Mouse (Mus musculus) liver, embryonic 15.5 days (tissue): ENCODE measurements around the gene Dnajc30. TPM values are rescaled to one million over a fixed set of nuclear protein-coding genes. Genes with fewer than 3 reads are reported as not detected.
"Not testable (repeated sequence)": the region's sequence is repeated elsewhere in the genome, so short reads cannot be mapped to it uniquely, and the experiment has no call there.

Experiments
- ATAC-seq: fragments of 200-750 bp; cut with Nextera tagmentation; 2 replicates; pipeline ENCODE4 v1.8.0; 2017; ENCODE audit warnings: moderate number of reproducible peaks, mild to moderate bottlenecking, moderate library complexity; ENCODE audit not compliant: insufficient read depth
- H3K27ac ChIP-seq: fragments of 300-500 bp; sonication (generic); replicated peaks from 2 replicates; pipeline ENCODE4 v1.5.1; 2015; ENCODE audit warnings: mild to moderate bottlenecking, inconsistent platforms
- H3K27me3 ChIP-seq: fragments of 300-500 bp; sonication (generic); 2 replicates; pipeline ENCODE4 v1.6.1; 2015; ENCODE audit warnings: mild to moderate bottlenecking, inconsistent platforms
- H3K36me3 ChIP-seq: fragments of 300-500 bp; sonication (generic); replicated peaks from 2 replicates; pipeline ENCODE4 v1.6.1; 2015; ENCODE audit warnings: moderate library complexity, mild to moderate bottlenecking, inconsistent platforms
- H3K4me1 ChIP-seq: fragments of 300-500 bp; sonication (generic); replicated peaks from 2 replicates; pipeline ENCODE4 v1.6.1; 2015; ENCODE audit warnings: inconsistent platforms
- H3K4me2 ChIP-seq: fragments of 300-500 bp; sonication (generic); 2 replicates; pipeline ENCODE4 v1.6.1; 2015; ENCODE audit warnings: moderate library complexity, mild to moderate bottlenecking, inconsistent platforms
- H3K4me3 ChIP-seq: fragments of 300-500 bp; sonication (generic); replicated peaks from 2 replicates; pipeline ENCODE4 v1.5.1; 2015; ENCODE audit warnings: mild to moderate bottlenecking, inconsistent platforms
- H3K9ac ChIP-seq: fragments of 300-500 bp; sonication (generic); 2 replicates; pipeline ENCODE4 v1.6.1; 2015; ENCODE audit warnings: moderate library complexity, mild to moderate bottlenecking, inconsistent platforms
- H3K9me3 ChIP-seq: fragments of 300-500 bp; sonication (generic); replicated peaks from 2 replicates; pipeline ENCODE4 v1.6.1; 2016; ENCODE audit warnings: inconsistent platforms
- WGBS: fragments of 180-500 bp; shearing (Covaris S2); methylation state at CpG from one replicate; pipeline ENCODE4 v1.1.7; 2015; ENCODE audit warnings: mixed read lengths; ENCODE audit not compliant: insufficient replicate concordance; 5-methylcytosine and 5-hydroxymethylcytosine counted together
- polyA plus RNA-seq: library from polyadenylated mRNA; unstranded; fragments of >200 nt; fragmentation: Nextera tagmentation; extraction: Ambion mirVana; gene quantifications from 2 replicates; pipeline ENCODE4 v1.2.1, GENCODE M21; 2015

Dnajc30 gene
- polyA plus RNA-seq, 1 experiment from 2014 or later: 14.9 TPM

DNA sequence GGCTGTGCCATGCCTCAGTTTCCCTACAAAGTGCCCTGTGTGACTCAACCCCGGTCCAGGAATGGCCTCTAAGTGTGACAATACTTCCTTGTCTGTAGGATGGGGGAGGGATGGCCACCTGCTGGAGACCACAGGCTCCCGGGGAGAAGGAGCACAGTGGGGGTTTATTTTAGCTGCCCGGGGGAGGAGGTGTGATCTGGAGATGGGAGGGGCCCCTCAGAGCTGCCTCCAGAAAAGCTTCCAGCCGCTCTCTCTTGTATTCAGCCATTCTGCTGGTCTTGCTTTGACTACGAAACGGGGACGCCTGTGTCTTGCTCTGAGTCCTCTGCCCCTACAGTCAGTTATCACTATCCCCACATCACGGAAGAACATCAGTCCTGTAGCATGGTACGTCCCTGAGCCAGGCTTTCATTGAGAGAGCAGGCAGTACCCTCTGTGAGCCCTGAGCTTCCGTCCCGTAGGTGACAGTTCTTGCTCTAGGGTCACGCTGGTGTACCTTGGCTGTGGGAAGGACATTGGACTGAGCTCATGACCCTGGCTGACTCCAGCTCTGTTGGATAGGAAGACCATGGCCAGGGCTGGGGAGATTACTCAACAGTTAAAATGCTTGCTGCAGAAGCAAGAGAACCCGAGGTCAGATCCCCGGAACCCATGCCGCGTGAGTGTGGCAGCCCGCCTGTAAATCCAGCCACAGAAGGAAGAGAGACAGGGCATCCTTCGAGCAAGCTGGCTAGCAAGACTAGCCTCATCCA is 28.2 kb upstream of the Dnajc30 start:
- ATAC-seq: peak; percentile 71
- H3K27ac ChIP-seq: no peak overlapping the region; the same call in 1 of the 2 replicates
- H3K9ac ChIP-seq: no peak overlapping the region

DNA sequence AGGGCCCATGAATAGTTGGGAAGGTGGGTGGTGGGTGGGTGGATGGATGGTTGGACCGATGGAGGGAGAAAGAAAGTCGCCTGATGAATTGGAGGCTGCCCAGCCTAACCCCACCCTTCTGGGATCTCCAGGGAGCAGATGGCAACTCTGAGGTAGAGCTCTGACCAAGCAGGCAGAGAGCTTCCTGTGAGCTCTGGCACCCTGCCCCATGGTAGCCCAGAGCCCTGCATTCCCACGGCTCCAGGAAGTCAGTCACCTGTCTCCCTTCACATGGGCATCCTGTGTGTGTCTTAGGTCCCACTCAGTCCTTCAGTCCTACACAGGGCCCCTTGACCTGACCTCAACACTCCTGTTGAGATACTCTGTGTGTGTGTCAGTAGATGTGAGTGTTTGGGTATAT is 26.1 kb upstream of the Dnajc30 start:
- H3K36me3 ChIP-seq: no peaks in the 10 kb centered on the region
- H3K27ac ChIP-seq: no peak overlapping the region
- H3K4me3 ChIP-seq: no peak overlapping the region
- H3K9me3 ChIP-seq: 0 out of 2 replicates have a peak, but pooled peaks cover 3% of the 10 kb centered on the region
- ATAC-seq: no peak
- H3K4me1 ChIP-seq: peaks cover 36% of the 10 kb centered on the region
- no peaks in the 10 kb centered on the region for H3K27me3 ChIP-seq
- H3K9ac ChIP-seq: no peak overlapping the region
- WGBS: 73% methylated on average over 3 of the region's 3 CpGs
- no peak overlapping the region for H3K4me2 ChIP-seq

More for the DNA sequence above, 28.2 kb upstream of the Dnajc30 start:
- H3K4me2 ChIP-seq: peak overlapping the region; percentile 13; the same call in 1 of the 2 replicates
- H3K27me3 ChIP-seq: no peaks in the 10 kb centered on the region
- WGBS: 54% methylated on average over 18 of the region's 18 CpGs
- 0 out of 2 replicates have a peak, but pooled peaks cover 3% of the 10 kb centered on the region for H3K9me3 ChIP-seq
- H3K36me3 ChIP-seq: no peaks in the 10 kb centered on the region
- H3K4me3 ChIP-seq: no peak overlapping the region
- peaks cover 22% of the 10 kb centered on the region for H3K4me1 ChIP-seq

DNA sequence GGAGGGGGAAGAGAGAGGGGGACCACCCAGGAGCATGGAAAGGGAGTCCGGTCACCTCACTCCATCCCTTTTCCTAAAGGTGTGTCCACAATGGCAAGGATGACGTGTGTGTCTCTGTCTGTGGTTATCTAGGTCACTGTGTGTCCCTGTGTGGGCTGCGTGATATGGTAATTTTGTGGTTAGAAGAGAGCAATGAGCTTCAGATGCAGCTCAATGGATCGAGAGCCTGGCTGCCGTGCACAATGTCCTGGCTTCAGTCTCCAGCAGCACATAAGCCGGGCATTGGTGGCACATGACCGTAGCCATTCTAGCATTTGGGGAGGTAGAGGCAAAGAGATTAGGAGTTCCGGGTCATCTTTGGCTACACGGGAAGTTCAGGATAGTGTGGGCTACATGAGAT is 24.5 kb upstream of the Dnajc30 start:
- H3K4me2 ChIP-seq: no peak overlapping the region
- H3K9ac ChIP-seq: no peak overlapping the region
- ATAC-seq: no peak
- H3K4me1 ChIP-seq: peaks cover 36% of the 10 kb centered on the region
- no peaks in the 10 kb centered on the region for H3K27me3 ChIP-seq
- no peaks in the 10 kb centered on the region for H3K36me3 ChIP-seq
- H3K4me3 ChIP-seq: no peak overlapping the region
- 35% methylated on average over 9 of the region's 9 CpGs for WGBS
- H3K9me3 ChIP-seq: 0 out of 2 replicates have a peak, but pooled peaks cover 3% of the 10 kb centered on the region
- no peak overlapping the region for H3K27ac ChIP-seq

DNA sequence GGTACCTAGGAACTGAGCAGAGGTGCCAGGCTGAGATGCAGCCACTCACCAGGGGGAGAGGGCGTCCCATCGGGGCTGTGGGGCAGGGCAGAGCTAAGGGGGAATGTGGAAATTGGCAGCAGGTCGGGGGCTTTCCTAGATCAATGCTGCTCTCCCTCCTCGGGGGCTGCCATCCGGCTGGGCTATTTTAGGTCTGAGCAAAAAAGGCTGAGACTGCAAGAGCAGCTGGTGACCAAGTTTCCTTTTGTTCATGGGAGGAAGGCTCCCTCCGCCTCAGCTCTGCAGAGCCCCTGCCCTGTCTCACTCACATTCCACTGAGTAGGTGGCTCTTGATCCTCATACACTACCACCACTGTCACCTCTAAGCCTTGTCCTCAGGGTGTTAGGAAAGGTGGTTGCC is 23.9 kb upstream of the Dnajc30 start:
- Histone ChIP-seq H3K9ac (no peak overlapping the region), H3K4me2 (no peak overlapping the region)

DNA sequence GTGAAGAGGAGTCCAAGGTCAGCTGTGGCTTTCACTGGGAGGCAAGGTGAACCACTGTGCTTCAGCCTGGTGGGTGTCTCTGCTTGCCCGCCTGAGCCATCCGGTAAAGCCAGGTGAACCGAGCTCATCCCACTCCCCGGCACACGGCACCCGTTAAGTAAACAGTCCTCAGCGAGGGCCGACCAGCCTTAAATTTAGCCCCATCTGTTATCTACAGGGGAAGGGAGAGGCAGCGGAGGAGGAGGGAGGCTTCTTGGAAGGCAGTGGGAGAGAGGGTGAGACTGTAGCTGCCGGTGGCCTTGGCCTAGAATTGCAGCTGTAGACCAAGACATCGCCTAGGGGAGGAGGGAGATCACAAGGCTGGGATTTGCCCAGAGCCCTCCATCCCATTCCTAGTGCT is 23.2 kb upstream of the Dnajc30 start:
- Histone ChIP-seq H3K9me3 (no peaks in the 10 kb centered on the region), H3K36me3 (0 out of 2 replicates have a peak, but pooled peaks cover 3% of the 10 kb centered on the region), H3K4me3 (no peak overlapping the region), H3K4me2 (no peak overlapping the region), H3K4me1 (peaks cover 32% of the 10 kb centered on the region), H3K27ac (no peak overlapping the region), H3K27me3 (no peaks in the 10 kb centered on the region), H3K9ac (no peak overlapping the region)
- WGBS: 47% methylated on average over 11 of the region's 11 CpGs
- ATAC-seq: no peak

More for the DNA sequence above, 23.9 kb upstream of the Dnajc30 start:
- H3K27me3 ChIP-seq: no peaks in the 10 kb centered on the region
- ATAC-seq: no peak
- H3K27ac ChIP-seq: no peak overlapping the region
- no peaks in the 10 kb centered on the region for H3K9me3 ChIP-seq
- 42% methylated on average over 6 of the region's 6 CpGs for WGBS
- H3K36me3 ChIP-seq: 0 out of 2 replicates have a peak, but pooled peaks cover 3% of the 10 kb centered on the region
- no peak overlapping the region for H3K4me3 ChIP-seq
- peaks cover 36% of the 10 kb centered on the region for H3K4me1 ChIP-seq

DNA sequence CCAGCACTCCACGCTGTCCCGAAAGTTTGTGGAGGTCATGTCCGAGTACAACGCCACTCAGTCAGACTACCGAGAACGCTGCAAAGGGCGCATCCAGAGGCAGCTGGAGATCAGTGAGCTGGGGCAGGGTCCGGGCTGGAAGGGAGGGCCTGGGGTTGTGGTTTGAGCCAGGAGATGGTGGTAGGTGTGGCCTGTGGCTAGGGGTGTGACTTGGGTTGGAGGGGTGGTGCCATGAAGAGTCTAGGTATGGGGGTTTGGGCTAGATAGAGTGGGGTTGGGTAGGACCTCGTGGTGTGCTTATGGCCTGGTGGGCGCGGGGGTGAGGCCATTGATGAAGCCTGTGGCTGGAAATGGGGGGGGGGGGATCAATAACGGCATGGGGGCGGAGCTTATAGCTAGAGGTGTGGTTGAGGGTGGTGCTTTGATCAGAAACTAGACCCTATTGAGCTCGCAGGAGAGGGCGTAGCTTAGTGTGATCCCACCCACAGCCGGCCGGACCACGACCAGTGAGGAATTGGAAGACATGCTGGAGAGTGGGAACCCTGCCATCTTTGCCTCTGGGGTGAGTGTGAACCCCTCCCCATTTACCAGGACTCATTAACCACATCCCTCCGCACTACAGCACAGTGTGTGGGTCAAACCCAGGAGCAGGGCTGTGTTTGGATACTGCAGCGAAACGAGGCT is 21.8 kb upstream of the Dnajc30 start:
- peak overlapping the region; percentile 51 for H3K4me2 ChIP-seq
- WGBS: 43% methylated on average over 21 of the region's 21 CpGs
- peaks cover 31% of the 10 kb centered on the region for H3K4me1 ChIP-seq
- H3K9ac ChIP-seq: no peak overlapping the region
- H3K27ac ChIP-seq: no peak overlapping the region
- ATAC-seq: peak; percentile 61
- no peaks in the 10 kb centered on the region for H3K9me3 ChIP-seq
- H3K36me3 ChIP-seq: 0 out of 2 replicates have a peak, but pooled peaks cover 3% of the 10 kb centered on the region
- no peaks in the 10 kb centered on the region for H3K27me3 ChIP-seq
- peak overlapping the region; percentile 28 for H3K4me3 ChIP-seq

DNA sequence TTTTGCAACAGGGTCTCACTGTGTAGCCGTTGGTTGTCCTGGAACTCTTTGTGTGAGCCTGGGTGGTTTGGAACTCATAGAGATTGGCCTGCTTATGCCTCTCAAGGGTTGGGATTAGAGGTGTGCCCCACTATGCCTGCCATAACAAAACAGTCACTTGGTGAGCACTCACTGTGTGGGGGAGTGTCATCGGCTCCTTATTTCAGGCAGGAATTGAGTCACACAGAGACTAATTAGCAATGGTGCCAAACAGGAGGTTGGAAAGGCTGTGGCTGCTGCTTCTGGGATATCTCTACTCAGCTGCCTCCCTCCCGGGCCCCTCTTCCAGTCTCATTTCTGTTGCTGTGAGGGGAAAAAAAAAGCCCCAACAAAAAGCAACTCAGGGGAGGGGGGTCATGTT is 19.4 kb upstream of the Dnajc30 start:
- no peaks in the 10 kb centered on the region for H3K9me3 ChIP-seq
- peaks cover 26% of the 10 kb centered on the region for H3K4me1 ChIP-seq
- ATAC-seq: no peak
- no peak overlapping the region for H3K27ac ChIP-seq
- H3K9ac ChIP-seq: no peak overlapping the region
- WGBS: 69% methylated on average over 3 of the region's 3 CpGs
- H3K4me2 ChIP-seq: no peak overlapping the region
- 0 out of 2 replicates have a peak, but pooled peaks cover 3% of the 10 kb centered on the region for H3K36me3 ChIP-seq
- H3K27me3 ChIP-seq: no peaks in the 10 kb centered on the region
- no peak overlapping the region for H3K4me3 ChIP-seq

DNA sequence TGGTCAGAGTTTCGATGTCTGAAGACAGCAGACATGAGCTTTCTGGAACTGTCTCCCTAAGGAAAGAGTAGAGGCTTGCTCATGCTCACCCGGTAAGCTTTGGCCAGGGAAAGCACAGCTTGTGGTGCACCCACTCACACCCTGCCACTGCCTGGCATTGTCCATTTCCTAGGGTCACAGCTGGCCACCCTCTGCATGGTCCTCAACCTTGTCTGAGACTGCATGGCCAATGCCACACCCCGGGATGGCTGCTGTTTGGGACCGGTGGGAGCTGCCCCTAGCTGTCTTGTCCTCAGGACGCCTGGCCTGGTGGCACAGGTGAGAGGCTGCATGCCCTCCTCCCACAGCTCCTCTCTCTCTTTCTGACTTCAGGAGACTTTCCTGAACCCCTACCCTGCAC is 15.5 kb upstream of the Dnajc30 start:
- no peak overlapping the region for H3K4me3 ChIP-seq
- 0 out of 2 replicates have a peak, but pooled peaks cover 3% of the 10 kb centered on the region for H3K36me3 ChIP-seq
- no peak for ATAC-seq
- no peaks in the 10 kb centered on the region for H3K27me3 ChIP-seq
- H3K4me1 ChIP-seq: no peaks in the 10 kb centered on the region
- no peak overlapping the region for H3K27ac ChIP-seq
- whole genome bisulfite sequencing: 69% methylated on average over 5 of the region's 5 CpGs
- H3K9ac ChIP-seq: no peak overlapping the region
- no peak overlapping the region for H3K4me2 ChIP-seq
- no peaks in the 10 kb centered on the region for H3K9me3 ChIP-seq

DNA sequence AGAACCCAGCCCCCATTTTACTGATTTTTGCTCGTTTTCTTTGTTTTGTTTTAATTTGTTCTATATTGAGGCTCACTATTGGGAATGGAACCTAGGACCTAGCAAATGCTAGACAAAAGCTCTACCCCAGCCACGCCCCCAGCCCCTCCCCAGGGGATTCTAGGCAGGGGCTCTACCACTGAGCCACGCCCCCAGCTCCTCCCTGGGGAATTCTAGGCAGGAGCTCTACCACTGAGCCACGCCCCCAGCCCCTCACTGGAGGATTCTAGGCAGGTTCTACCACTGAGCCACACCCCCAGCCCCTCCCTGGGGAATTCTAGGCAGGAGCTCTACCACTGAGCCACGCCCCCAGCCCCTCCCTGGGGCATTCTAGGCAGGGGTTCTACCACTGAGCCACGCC is 14.7 kb upstream of the Dnajc30 start:
- WGBS: 69% methylated on average over 6 of the region's 6 CpGs
- not testable (repeated sequence) for H3K9me3 ChIP-seq, H3K9ac ChIP-seq, H3K4me2 ChIP-seq, H3K4me3 ChIP-seq, ATAC-seq, H3K27ac ChIP-seq, H3K4me1 ChIP-seq, H3K36me3 ChIP-seq, H3K27me3 ChIP-seq

DNA sequence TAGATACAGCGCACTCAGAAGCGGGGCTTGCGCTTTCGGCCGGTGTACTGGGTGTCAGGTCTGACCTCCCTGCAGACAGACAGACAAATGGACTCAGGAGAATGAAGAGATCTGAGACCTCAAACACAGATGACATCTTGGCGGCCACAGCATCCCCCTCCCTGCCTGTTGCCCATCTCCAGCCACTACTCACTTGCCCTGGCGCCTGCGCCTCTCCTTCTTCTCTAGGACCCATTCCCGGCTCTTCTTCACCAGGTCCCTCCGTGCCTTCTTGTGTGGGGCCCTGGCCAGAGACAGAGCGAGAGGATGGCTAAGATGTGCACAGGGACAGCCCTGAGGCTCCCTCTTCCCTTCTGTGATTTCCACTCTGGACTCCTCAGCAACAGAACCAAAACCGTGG is 10.6 kb upstream of the Dnajc30 start:
- 80% methylated on average over 12 of the region's 12 CpGs for WGBS
- Histone ChIP-seq H3K27ac (no peak overlapping the region), H3K9ac (no peak overlapping the region), H3K4me3 (no peak overlapping the region), H3K36me3 (peaks cover 28% of the 10 kb centered on the region), H3K9me3 (no peaks in the 10 kb centered on the region), H3K27me3 (no peaks in the 10 kb centered on the region), H3K4me1 (no peaks in the 10 kb centered on the region), H3K4me2 (no peak overlapping the region)
- no peak for ATAC-seq

DNA sequence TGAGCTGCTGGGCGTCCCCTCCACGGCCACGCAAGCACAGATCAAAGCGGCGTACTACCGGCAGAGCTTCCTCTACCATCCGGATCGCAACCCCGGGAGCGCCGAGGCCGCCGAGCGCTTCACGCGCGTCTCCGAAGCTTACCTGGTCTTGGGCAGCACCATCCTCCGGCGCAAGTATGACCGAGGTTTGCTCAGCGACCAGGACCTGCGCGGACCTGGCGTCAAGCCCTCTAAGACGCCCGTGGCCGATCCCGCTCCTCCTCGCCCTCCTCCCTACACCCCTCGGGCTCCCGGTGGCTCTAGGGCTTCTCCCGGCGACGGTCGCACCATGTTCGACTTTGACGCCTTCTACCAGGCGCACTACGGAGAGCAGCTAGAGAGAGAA is 372 bp downstream of the Dnajc30 start:
- 0% methylated on average over 40 of the region's 40 CpGs for whole genome bisulfite sequencing
- Histone ChIP-seq H3K4me2 (peak overlapping the region; percentile 97), H3K9ac (peak overlapping the region; percentile 86)

More for the DNA sequence above, 372 bp downstream of the Dnajc30 start:
- Histone ChIP-seq H3K27ac (peak overlapping the region; percentile 66), H3K36me3 (peaks cover 37% of the 10 kb centered on the region), H3K4me3 (peak overlapping the region; percentile 94), H3K4me1 (peaks cover 28% of the 10 kb centered on the region), H3K27me3 (no peaks in the 10 kb centered on the region), H3K9me3 (no peaks in the 10 kb centered on the region)
- ATAC-seq: peak; percentile 64
